Mouse (Mus musculus): ENCODE results near the gene Gm10719. TPM values are rescaled to one million over a fixed set of nuclear protein-coding genes. Genes with fewer than 3 reads are reported as not detected.
"Not testable (repeated sequence)": the region's sequence is repeated elsewhere in the genome, so short reads cannot be mapped to it uniquely, and the experiment has no call there.

Gm10719 gene
- 0.21 TPM in 1 of 2 replicates, not detected in the other for polyA plus RNA-seq (2015; fragmentation: Nextera tagmentation; extraction: Ambion mirVana)

- not testable (repeated sequence) for DNase-seq (ENCODE audit: low spot score)
Observed at GRCm38 (mm10) chr9:3017108-3017507, at the start of gene Gm10719. TSS of gene Gm10719 (plus strand) at chr9:3017408.

- peak; percentile 50 for DNase-seq (ENCODE audit: low spot score)
Observed at GRCm38 (mm10) chr9:3000445-3000972, 16.7 kb upstream of the Gm10719 start, which contains the start of gene Gm10722. TSS of gene Gm10722 (plus strand) at chr9:3000922.

GRCm38 (mm10) chr9:3001006-3001405 is 16.2 kb upstream of the Gm10719 start:
- not testable (repeated sequence) for DNase-seq (ENCODE audit: low spot score)

- peak; percentile 25 for DNase-seq (ENCODE audit: low spot score)
Observed at GRCm38 (mm10) chr9:3001948-3002659, 15.1 kb upstream of the Gm10719 start.

GRCm38 (mm10) chr9:3002794-3003396 is 14.3 kb upstream of the Gm10719 start, which contains the start of gene Gm11168:
TSS of gene Gm11168 (plus strand) at chr9:3003346.
- DNase-seq (ENCODE audit: low spot score), result not testable (repeated sequence)

- DNase-seq (ENCODE audit: low spot score), result not testable (repeated sequence)
Observed at GRCm38 (mm10) chr9:3006179-3006578, 11.0 kb upstream of the Gm10719 start.

- DNase-seq (ENCODE audit: low spot score), result not testable (repeated sequence)
Observed at GRCm38 (mm10) chr9:3006636-3007035, 10.6 kb upstream of the Gm10719 start.

GRCm38 (mm10) chr9:3007272-3007671 is 9.9 kb upstream of the Gm10719 start:
- peak; percentile 13 for DNase-seq (ENCODE audit: low spot score)

- DNase-seq (ENCODE audit: low spot score), result not testable (repeated sequence)
Observed at GRCm38 (mm10) chr9:3009331-3009730, 7.9 kb upstream of the Gm10719 start.

GRCm38 (mm10) chr9:3012054-3012621 is 5.1 kb upstream of the Gm10719 start:
- DNase-seq (ENCODE audit: low spot score), result not testable (repeated sequence)

GRCm38 (mm10) chr9:3012733-3013279 is 4.4 kb upstream of the Gm10719 start, which contains the start of gene Gm10721:
TSS of gene Gm10721 (plus strand) at chr9:3013140.
- not testable (repeated sequence) for DNase-seq (ENCODE audit: low spot score)

GRCm38 (mm10) chr9:3015354-3015753 is 1.9 kb upstream of the Gm10719 start, which contains the start of gene Gm10720:
TSS of gene Gm10720 (plus strand) at chr9:3015654.
- not testable (repeated sequence) for DNase-seq (ENCODE audit: low spot score)

GRCm38 (mm10) chr9:3015896-3016295 is 1.3 kb upstream of the Gm10719 start:
- not testable (repeated sequence) for DNase-seq (ENCODE audit: low spot score)

- not testable (repeated sequence) for DNase-seq (ENCODE audit: low spot score)
Observed at GRCm38 (mm10) chr9:3018944-3019343, 1.7 kb downstream of the Gm10719 start.

GRCm38 (mm10) chr9:3019835-3020727 is 2.9 kb downstream of the Gm10719 start:
- not testable (repeated sequence) for DNase-seq (ENCODE audit: low spot score)

- DNase-seq (ENCODE audit: low spot score), result peak; percentile 3
Observed at GRCm38 (mm10) chr9:3022316-3023008, 5.3 kb downstream of the Gm10719 start.

GRCm38 (mm10) chr9:3023312-3023984 is 6.2 kb downstream of the Gm10719 start, which contains the start of gene Gm10718:
TSS of gene Gm10718 (plus strand) at chr9:3023547.
- DNase-seq (ENCODE audit: low spot score), result not testable (repeated sequence)

- DNase-seq (ENCODE audit: low spot score), result not testable (repeated sequence)
Observed at GRCm38 (mm10) chr9:3023985-3024648, 6.9 kb downstream of the Gm10719 start.
